Mouse (Mus musculus) kidney, postnatal 14 days (tissue): ENCODE results near the gene Ilk.

Experiments
- DNase-seq: peaks from one replicate; pipeline ENCODE4 v3.0.0; 2022; ENCODE audit warnings: mixed read lengths

The Ilk gene

GRCm38 (mm10) chr7:105786506-105787284 lies 50.3 kb downstream of the Ilk start:
- DNase-seq, result no peak

- peak; percentile 60 for DNase-seq
Measured at GRCm38 (mm10) chr7:105787285-105788140, 51.1 kb downstream of the Ilk start, which contains the start of gene Dchs1. Gene Dchs1, minus strand, starts transcription at chr7:105787654.

- DNase-seq, result no peak
Measured at GRCm38 (mm10) chr7:105791147-105791546, 54.8 kb downstream of the Ilk start.
